In the genomic region with DNA sequence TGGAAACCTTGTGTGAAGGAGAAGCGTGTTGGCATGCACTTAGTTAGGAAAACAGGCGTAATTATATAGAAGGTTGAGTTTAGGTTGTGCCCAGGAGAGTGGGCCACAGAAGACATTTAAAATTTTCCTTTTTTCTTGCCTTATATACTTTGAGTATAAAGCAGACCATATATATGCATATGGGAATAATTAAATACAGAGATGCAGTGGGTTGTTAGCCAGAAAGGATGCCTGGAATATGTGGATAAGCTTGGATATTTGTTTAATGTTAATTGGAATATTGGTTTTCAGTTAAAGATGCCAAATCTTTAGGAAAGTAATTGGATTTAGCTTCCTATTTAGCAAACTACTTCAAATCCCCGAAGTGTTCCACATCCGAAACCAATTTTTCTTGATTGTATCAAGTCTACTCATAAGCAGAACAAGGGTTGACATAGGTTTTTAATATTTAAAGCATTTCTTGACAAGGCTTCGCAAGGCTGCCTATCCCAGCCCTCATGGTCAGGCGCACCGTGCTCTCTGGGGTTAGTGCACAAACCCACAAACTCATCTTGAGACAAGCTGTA, we compare ENCODE assay signal across 24 mouse cellular contexts.
"Had no signal": no experiment of that assay in that cellular context is flagged by ENCODE, and none has a peak within 500 bp of the region (broad histone marks: within the 10 kb centered on the region; RNA-seq: fewer than 3 reads in every experiment).

No protein-coding gene starts in this region.

- H3K4me2 ChIP-seq: heart, embryonic 11.5 days; heart, embryonic 13.5 days; heart, embryonic 15.5 days; hindbrain, embryonic 13.5 days; hindbrain, embryonic 15.5 days; liver, embryonic 11.5 days; liver, embryonic 13.5 days; liver, embryonic 15.5 days had no signal

- H3K9me3 ChIP-seq: heart, embryonic 13.5 days; heart, embryonic 15.5 days; hindbrain, embryonic 13.5 days; hindbrain, embryonic 15.5 days; liver, embryonic 13.5 days; liver, embryonic 15.5 days had no signal

- H3K27me3 ChIP-seq: heart, embryonic 13.5 days; heart, embryonic 15.5 days; hindbrain, embryonic 13.5 days; hindbrain, embryonic 15.5 days; liver, embryonic 13.5 days; liver, embryonic 15.5 days had no signal

- H3K4me3 ChIP-seq: heart, adult 2 months; heart, embryonic 13.5 days; heart, embryonic 15.5 days; hindbrain, embryonic 13.5 days; hindbrain, embryonic 15.5 days; layer of hippocampus, adult 2 months; left cerebral cortex, adult 2 months; liver, embryonic 13.5 days; liver, embryonic 15.5 days had no signal

- DNase-seq: gastrocnemius, postnatal 14 days; gastrocnemius, postnatal 36 days; heart, adult 11 months; heart, adult 2 months; heart, postnatal 14 days; heart, postnatal 36 days; kidney, adult 18-20 months; kidney, adult 8-10 months; kidney, postnatal 10 days; kidney, postnatal 25 days; kidney, postnatal 4 days; liver; liver, embryonic 13.5 days had no signal

- H3K9ac ChIP-seq: heart, embryonic 13.5 days; heart, embryonic 15.5 days; hindbrain, embryonic 13.5 days; hindbrain, embryonic 15.5 days; liver, embryonic 13.5 days; liver, embryonic 15.5 days had no signal

- H3K36me3 ChIP-seq: heart, embryonic 13.5 days; heart, embryonic 15.5 days; hindbrain, embryonic 13.5 days; hindbrain, embryonic 15.5 days; liver, embryonic 13.5 days; liver, embryonic 15.5 days had no signal

- H3K27ac ChIP-seq: heart, adult 2 months; heart, embryonic 13.5 days; heart, embryonic 15.5 days; hindbrain, embryonic 13.5 days; hindbrain, embryonic 15.5 days; hindbrain, postnatal 0 days; layer of hippocampus, adult 2 months; left cerebral cortex, adult 2 months; liver, embryonic 13.5 days; liver, embryonic 15.5 days had no signal

- H3K4me1 ChIP-seq: heart, embryonic 13.5 days; heart, embryonic 15.5 days; hindbrain, embryonic 15.5 days; liver, embryonic 13.5 days; liver, embryonic 15.5 days had no signal

- ATAC-seq: hindbrain, postnatal 0 days; intestine, embryonic 16.5 days had no signal
